Mouse (Mus musculus): Measurements from ENCODE around the gene Slc4a1.

The Slc4a1 gene

DNA sequence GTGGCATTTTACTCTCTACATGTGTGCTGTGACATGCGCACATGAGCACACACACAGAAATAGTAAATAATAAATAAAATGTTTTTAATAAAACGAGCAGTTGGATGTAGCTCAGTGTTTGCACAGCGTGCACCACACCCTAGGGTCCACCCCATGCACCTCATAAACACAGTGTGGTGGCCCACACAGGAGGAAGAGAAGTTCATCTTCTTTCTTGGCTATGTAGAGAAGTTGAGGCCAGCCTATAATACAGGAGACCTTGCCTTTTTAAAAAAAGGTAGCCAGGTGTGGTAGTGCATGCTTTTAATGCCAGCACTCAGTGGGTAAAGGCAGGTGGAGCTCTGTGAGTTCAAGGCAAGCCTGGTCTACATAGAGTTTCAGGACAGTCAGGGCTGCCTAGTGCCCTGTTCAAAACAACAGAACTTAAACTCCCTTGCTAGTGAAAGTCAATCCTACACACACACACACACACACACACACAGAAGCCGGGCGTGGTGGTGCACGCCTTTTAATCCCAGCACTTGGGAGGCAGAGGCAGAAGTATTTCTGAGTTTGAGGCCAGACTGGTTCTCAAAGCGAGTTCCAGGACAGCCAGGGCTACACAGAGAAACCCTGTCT, 8.2 kb upstream of the Slc4a1 start:
- DNase-seq: no peak

DNA sequence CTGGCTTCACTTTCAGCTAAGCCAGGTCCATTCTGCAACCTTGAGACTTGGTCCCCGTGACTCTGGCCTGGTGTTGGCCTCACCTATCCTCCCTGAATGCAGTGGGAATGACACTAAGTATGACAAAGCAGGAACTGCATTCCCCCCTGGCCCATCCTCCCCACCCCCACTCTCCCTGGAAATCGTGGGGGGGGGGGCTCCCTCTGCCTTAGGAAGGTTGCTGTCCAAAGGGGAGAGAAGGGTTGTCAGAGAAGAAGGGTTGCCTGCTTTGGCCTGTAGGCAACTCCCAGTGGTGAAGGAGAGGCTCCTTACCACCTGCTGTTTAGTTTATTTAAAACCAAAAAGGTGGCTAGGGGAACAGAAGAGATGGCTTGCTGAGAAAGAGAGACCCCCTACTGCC, 7.6 kb upstream of the Slc4a1 start:
- no peak for DNase-seq

DNA sequence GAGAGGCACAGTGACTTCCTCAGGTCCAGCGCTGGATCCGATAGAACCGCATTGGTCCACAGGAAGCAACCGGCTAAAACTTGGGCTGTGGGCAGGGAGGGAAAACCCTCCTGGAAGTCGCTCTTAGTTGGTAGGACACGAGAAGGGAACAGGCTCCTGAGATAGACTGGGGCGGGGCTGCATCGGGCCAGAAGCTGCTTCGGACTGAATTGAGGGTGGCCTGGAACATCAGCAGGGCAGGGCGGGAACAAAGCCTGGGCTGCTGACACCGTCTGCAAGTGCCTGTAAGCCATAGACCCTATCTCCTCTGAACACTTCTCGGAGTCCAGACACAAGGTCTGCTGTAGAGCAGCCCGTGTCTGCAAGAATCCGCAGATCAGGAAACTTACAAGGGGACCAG, 6.9 kb upstream of the Slc4a1 start:
- DNase-seq: no peak

DNA sequence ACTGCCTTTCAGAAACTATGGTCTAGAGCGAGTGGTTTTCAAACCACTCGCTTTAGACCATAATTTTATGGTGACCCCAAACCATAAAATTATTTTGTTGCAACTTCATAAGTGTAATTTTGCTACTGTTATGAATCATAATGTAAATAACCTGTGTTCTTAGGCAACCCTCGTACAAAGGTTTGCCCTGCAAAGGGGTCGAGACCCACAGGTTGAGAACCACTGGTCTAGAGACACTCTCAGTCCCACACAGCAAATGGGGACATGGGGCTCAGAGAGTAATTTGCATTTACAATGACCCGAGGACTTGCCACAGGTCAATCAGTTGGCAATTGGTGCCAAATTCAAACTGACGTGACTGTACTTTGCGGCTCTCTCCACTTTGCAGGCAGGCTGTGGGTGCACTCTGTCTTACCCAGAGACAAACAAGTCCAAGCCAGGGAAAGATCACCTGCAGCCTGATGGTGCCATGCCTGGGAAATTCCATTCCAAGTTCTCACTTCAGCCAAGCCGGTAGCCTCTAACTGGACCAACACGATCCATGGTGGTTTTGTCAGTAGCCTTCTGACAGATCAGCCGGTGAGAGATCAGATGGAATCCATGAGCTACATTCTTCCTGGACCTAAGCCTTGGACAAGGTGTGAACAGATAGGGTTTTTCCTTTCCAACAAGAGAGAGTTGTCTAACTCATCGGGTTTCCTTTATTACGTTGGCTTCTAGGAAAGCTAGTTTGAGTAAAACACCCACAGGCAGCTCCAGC, 6.1 kb upstream of the Slc4a1 start:
- DNase-seq: no peak

DNA sequence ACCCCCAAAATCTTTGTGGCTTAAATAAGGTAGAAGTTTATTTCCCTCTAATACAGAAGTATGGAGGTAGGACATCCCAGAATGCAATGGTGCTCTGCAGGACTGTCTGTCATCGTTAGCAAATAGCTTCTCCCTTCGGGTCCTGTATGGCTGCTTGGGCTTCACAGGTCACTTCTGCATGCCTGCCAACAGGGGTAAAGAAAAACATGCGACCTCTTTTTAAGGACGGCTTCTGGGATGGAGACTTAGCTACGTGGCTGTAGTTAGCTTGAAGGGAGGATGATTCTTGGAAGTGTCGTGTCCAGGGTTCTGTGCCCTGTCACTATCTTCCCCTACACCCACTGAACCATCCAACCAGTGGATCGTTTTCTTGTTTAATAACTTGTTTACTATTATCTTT, 4.3 kb upstream of the Slc4a1 start:
- no peak for DNase-seq

DNA sequence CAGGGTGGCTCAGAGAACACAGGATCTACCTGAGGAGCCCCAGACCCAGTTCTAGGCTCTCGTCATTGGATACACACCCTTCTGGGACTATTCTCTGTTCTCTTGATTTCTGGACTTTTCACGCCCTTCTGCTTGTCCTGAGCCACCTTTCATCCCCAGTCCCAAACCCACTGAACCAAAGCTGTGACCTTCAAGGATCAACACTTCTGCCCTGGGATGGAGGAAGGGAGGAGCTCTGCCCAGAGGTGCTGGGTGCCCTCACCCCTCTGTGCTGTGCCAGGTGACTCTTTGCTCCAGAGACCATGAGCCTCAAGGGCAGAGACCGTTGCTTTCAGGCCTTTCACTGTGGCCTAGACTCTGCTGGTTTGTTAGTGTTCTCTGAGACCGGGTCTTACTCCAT, 3.3 kb upstream of the Slc4a1 start:
- DNase-seq: no peak

DNA sequence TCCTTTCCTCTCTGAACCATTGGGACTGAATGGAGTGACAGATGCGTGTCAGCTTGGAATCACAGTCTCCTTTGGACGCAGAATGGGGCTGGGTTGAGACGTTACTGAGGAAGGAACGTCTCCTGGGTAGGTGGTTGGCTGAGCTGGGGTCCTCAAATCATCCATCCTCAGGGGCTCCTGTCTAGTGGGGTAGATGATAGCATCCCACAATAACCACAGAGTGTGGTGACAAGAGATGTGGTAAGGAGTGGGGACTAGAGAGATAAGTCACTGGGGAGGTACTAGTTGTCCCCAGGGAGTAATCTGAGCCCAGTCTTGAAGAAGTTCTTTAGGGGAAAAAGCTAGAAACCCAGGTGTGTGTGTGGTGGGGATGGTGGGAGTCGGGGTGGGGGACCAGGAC, 2.3 kb upstream of the Slc4a1 start:
- no peak for DNase-seq

DNA sequence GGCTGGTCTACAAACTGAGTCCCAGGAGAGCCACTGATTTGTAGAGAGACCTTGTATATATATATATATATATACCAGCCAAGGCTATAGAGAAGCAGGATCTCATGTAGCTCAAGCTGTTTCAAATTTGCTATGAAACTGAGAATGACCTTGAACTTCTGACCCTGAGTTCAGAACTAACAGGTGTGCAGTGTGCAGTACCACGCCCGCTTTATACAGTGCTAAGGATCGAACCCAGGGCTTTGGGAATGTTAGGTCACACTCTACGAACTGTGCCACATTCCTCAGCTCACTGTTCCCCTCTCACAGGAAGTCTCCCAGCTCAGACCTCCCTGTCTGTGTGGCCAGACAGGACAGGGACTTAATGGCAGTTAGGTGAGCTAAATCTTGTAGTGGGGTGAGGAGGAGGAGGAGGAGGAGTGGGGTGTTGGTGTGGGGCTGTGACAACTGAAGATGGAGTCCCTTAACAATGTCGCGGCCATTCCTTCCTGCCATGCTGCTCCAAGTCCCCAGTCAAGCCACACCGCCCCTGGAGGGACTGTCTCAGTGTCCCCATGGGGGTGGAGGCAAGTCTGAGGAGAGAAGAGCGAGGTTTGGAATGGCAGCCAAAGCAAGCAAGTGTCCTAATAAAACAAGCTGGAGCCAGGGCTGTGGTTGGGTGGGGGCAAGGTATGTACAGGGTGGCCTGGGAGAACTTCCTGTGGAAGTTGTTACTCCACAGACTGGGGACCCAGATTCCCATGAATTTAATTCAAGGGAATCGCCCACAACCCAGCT, 1.7 kb upstream of the Slc4a1 start:
- DNase-seq: no peak

DNA sequence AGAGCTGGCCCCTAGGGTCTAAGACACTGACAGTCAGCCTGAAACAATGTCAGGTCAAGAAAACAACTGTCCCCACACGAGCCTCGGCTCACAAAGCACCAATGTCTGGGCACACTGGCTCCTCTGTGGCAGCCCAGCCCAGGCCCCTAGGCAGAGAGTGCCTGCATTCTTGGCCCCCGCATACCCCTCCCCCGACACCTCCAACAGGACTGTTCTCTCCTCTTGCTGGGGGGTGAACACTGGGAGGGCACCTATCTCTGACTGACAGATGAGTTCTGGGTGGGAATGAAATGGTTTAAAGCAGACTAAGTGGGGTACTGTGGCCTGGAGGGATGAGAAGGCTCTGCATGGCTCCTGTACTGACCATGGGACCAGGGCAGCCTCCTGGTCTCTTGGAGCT, 304 bp downstream of the Slc4a1 start:
- no peak for DNase-seq

DNA sequence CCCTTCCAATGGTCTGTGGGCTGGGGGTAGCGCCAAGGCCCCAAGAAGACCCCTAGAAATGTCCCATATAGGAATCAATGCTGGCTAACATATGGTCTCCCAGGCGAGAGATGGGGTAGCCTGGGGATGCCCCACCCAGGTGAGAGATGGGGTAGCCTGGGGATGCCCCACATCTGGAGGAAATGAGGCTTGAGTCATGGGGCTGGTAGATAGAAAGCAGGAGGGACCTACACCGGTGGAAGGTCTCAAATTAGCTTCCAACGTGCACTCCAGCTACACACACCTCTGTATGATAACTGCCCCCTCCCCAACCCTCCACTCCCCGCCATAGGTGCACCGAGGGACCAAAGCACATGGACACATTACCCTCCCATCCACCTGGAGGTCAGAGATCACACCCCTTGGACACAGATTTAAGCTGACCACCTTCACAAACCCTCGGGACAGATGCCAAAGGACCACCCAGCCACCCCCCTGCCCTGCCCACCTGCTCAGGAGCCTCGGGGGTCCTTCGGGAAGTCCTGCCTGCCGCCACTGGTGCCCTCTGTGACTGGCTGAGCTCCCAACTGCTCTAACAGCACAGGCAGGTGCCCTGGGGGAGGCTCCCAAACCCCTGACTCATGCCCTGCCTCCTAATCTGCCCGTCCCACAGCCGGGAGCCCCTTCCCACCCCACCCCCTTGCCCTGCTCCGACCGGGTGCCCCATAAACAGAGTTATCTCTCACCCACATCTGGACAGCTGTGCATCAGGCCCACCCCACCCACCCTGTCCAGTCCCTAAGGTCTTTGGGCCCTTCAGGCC, 1.2 kb downstream of the Slc4a1 start:
- no peak for DNase-seq

DNA sequence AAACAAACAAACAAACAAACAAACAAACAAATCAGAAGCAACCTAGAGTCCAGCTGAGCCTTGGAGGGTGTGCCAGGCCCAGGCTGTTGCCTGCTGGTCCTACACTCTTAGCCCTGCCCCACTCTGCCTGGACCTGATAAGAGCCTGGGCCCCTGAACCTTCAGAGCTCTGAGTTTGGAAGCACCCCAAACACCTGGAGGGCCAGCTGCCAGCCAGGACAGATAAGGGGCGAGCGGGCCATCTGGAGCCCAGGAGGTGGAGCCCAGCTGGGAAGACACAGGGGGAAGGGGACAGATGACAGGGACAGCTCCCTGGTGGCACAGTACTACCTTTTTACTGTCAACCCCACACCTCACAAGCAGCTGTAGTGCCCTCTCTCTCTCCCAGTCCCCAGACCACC, 2.4 kb downstream of the Slc4a1 start:
- no peak for DNase-seq

DNA sequence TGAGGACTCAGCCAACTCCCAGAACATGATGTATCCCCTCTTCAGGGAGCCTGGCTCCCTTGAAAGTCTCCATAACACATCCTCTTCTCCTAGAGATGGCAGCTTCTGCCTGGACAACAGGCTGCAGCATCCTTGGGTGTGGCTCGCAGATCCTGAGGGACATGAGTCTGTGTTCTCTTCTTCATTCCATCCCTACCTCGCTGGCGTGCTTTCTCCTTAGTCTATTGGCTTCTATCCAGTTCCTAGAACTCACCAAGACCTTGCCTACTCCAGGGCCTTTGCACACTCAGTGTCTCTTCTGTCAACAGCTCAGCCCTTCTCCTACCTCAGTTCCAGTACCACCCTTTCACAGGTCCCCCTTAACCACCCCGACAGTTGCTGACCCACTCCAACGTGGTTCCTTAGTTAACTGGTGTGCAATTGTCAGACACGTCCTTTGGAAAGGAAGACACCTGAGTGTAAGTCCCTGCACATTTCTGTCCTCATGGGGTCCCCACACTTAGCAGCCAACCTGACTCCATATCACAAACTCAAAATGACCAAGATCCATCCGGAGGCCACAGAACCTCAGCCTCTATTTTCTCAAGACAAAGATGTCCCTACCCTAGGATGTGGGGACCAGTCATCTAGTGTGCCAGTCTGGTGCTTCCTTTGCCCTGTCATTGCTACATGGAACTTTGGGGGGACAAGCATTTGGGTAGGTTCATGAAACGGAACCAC, 4.1 kb downstream of the Slc4a1 start:
- DNase-seq: no peak

DNA sequence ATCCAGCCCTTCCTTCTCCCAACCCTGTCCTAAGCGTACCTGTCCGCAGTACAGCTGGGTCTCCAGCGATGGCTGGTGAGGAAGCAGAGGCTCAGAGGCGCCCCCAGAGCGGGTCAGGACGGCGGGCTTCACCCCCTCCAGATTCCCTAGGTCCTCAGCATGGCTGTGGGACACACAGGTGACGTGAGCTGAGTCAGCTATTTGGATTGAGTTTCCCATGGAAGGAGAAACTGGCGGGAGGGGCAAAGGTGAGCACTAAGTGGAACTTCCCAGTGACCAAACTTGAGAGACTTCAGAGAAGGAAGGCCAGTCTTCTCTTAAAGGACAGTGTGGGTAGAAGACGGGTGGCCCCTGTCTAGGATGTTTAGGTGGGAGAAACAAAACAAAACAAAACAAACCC, 7.6 kb downstream of the Slc4a1 start:
- no peak for DNase-seq

DNA sequence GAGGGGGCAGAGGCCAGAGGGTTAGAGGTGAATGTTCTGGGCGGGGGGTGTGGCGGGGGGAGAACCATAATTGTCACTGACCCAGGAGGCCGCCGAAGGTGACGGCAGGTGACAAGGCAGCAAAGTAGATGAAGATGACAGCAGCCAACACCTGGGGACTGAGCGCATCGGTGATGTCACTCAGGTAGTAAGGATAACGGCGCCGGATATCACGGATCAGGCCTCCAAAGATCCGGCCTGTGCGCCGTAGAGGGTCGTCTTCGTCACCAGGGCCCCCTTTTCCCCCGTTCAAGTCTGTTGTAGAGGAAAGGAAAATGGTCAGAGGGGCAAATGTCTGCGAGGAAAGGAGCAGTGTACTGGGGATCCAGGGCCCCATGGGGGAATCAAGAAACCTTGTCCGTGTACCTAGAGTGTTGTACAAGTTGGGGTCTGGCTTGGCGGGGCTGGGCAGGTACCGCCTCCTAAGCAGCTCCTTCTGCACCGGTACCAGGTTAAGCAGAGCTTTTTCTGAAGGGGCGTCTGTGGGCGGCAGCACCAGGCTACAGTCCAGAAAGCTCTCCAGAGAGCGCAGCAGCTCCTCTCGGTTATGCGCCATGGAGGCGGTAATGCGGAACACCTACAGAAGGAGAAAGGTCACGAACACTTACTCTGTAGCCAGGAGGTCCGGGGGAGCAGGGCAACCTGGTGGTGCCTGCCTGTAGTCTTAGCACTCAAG, 9.2 kb downstream of the Slc4a1 start:
- no peak for DNase-seq

DNA sequence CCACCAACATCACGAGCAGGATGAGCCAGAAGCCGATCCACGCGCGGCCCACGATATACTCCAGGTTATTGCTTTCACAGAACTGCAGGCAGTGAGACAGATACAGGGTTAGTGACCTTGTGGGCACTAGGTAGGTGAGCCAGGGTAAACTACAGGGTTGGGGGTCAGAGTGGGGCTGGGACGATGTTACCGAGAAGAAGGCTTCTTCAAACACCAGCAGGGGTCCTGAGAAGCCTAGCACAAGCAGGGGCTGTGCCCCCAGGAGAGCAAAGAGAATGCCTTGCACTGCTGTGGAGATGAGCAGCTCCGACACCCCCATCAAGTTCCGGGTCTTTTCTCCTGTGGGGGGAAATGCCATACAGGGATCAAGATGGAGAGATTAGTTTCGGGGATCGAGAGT, 9.8 kb downstream of the Slc4a1 start:
- no peak for DNase-seq

DNA sequence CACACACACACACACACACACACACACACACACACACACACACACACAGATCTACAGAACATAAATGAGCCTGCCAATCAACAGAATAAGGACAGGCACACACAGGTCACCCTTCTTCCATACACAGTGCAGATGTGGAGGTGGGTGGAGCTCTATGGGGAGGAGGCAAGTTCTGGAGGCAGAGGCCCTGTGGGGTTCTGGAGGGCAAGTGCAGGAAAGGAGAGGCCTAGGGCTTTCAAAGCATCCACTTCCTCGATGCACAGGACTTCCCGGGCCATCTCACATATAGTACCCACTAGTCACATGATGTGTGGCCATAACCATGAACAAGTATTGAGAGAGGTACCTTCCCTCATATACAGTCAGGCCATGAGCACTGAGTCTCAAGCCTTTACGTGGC, 10.5 kb downstream of the Slc4a1 start:
- DNase-seq: no peak

DNA sequence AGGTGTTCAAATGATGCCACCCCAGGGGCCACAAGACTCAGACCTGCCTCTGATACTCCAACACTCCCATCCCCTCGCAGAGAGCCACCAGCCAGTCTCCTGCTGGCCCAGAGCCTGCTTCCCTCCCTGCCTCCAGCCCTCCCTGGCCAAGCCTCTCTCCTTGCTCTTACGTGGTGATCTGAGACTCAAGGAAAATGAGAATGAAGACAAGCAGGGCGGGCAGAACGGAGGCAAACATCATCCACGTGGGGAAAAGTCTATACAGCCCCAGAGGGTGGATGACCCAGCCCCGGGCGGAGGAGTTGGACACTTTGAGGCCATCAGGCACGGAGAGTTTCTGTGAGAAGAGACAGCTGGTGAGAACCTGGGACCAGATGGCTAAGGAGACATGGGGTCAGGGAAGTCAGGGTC, 13.0 kb downstream of the Slc4a1 start:
- no peak for DNase-seq

DNA sequence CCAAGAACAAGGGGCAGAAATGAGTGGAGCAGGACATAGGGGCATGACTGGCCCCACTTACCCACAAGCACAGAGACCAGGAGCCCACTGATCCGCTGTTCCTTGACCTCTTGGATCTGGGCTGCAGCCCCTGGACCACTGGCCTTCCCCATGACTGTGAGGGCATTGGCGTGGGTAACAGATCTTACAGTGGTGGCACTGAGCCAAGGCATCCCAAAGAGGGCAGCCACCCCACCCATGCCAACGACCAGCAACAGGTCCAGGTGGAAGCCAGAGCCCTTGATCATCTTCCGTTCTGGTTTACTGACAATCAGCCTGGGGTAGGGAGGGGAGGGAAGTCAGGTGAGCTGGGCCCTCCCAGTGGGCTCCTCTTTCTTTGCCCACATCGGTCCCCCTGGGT, 13.6 kb downstream of the Slc4a1 start:
- DNase-seq: no peak

DNA sequence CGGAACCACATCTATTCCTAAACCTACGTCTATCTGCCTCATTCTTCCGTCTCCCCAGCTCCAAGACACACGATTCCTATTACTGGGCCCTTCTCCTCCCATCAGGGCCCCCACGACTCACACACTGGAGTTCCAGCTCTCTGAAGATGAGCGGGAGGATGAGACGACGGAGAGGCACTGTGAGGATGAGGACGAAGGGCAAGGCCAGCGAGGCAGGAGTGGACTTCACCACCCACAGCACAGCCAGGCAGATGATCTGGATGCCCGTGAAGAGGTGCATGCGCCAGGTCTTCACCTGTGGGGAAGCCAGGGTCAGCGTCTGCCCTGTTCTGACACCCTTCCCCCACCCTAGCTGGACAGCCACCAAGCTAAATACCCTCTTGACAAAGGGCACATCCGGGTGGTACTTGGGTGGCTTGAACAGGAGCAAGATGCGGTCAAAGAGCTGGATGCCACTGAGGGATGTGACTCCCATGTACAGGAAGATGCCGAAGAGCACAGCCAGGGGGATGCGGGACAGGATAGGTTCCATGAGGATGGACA, 15.0 kb downstream of the Slc4a1 start:
- no peak for DNase-seq

DNA sequence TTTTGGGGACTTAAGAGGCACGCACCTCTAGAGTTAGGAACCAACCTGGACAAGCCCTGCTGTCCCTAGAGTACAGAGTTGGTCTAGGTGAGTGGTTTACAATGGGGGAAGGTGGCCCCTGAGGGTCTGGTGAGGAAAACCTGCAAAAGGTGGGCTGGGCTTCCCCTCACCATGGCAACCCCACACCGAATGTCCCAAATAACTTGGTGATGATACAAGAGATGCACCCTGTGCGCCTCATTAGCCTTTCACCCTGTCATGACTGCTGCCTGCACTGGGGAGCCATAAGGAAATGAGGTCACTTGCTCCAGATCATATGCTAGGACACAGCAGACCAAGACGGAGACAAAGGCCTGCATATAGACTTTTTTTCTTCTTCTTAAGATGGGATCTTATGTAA, 15.6 kb downstream of the Slc4a1 start:
- no peak for DNase-seq

DNA sequence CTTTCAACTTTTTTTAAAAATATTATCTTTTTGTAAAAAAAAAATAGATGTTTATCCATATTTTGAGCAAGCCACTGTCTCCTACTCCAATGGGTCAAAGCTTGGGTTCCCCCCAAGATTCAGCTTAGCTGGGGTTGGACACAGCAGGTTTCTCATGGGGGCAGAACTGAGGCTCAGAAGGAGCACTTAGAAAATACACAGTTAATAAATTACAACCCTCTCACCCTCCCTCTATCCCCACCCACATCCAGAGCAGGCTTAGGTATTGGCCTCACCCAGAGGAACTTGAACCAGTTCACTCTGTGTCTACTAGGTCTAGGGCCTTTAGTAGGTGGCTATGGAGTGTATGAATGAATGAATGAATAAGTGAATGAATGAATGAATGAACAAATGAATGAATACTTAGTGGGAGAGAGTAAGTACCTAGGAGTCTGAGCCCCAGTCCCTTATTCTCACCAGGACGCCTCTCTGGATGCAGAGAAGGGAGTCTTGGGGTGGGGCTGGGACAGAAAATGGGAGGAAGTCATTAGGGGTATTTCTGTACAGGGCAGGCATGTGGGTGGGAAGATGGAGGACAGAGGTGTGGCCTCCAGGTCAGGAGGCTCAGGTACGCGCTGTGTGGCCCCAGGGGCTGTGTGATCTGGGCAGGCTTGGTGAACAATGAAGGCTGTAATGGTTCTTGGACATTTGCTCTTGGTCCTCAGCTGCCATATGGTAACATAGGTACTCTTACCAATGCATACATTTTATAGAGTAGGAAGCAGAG, 16.6 kb downstream of the Slc4a1 start:
- DNase-seq: no peak
